Mouse (Mus musculus): ENCODE measurements around the gene Rab11a.

DNA sequence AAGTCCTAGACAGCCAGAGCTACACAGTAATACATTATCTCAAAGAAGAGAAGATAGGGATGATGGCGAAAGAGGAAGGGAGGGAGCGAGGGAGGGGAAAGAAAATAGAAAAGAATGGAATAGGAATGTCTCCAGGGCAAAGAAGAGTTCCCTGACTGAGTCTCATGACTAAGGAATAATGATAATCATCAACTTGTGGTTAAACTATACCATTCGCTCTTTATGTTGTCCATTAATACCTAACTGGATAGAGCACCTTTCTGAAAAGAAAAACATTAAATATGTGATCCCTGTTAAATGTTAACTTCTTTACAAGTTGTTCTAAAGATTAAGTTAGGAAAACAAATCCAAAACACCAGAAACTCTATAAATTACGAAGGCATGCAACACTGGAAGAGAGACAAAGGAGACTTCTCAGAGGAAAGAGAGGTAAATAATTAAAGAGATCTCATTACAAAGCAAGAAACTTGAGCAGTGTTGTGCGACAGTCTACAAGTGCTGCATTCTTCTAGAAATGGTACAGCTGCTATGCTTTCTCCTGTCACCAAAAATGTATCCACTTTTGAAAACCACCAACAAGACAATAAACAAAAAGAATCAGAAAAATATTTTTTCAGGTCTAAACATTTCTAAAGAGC, 17.9 kb downstream of the Rab11a start:
- TF ChIP-seq CTCF (conservative IDR thresholded peaks at IDR 0.05; ENCODE audit: insufficient read depth, insufficient read length, low read depth, low read length) (no peak), POLR2A (IDR thresholded peaks at IDR 0.05; ENCODE audit: low read depth, low read length) (no peak)
